Mouse (Mus musculus) embryonic fibroblast, embryonic 13.5 days (primary cell): ENCODE measurements at regions not wholly inside any gene's neighbourhood (a gene's known extent, or its start where the extent isn't known, plus 50 kb on each side); places are given as distances from the start of the nearest gene placed in this dataset.

Experiments
- H3K27ac ChIP-seq: 2 replicates; pipeline ENCODE4 v1.5.1; 2012; ENCODE audit warnings: low read length, control low read depth, inconsistent platforms; ENCODE audit not compliant: insufficient read depth
- H3K4me1 ChIP-seq: 2 replicates; pipeline ENCODE4 v1.6.1; 2011; ENCODE audit warnings: low read length; ENCODE audit not compliant: control insufficient read depth, insufficient read depth
- H3K4me3 ChIP-seq: 2 replicates; pipeline ENCODE4 v1.5.1; 2011; ENCODE audit warnings: mild to moderate bottlenecking, control low read depth, low read length; ENCODE audit not compliant: insufficient read depth
- CTCF ChIP-seq: IDR thresholded peaks from 2 replicates; pipeline ENCODE4 v1.5.1; 2011; ENCODE audit warnings: mild to moderate bottlenecking, control low read depth, low read length, moderate library complexity, borderline replicate concordance; ENCODE audit not compliant: insufficient read depth
- POLR2A ChIP-seq: IDR thresholded peaks from 2 replicates; pipeline ENCODE4 v1.6.1; 2011; ENCODE audit warnings: low read depth, mild to moderate bottlenecking, control low read depth, low read length, moderate library complexity

DNA sequence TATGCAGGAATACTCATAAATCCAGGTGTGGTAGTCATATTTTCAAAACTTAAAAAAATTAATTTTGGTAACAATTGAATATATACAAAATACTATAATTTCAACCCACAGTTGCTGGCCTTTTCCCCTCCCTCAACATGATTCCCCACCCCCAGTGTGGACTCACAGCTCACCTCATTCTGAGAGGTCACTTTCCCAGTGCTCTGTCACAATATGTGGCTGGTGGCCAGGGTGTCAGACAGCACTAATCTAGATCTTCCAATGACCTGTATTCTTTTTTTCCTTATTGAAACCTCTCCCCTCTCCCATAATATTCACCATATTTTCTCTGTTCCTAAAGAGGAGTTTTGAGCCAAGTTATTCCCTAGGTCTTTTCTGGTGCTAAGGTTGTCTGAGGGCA is 308.0 kb downstream of the 4933412E24Rik start:
- Histone ChIP-seq H3K4me3 (no peak overlapping the region), H3K4me1 (no peaks in the 10 kb centered on the region), H3K27ac (no peak overlapping the region)
- TF ChIP-seq CTCF (no peak), POLR2A (no peak)

DNA sequence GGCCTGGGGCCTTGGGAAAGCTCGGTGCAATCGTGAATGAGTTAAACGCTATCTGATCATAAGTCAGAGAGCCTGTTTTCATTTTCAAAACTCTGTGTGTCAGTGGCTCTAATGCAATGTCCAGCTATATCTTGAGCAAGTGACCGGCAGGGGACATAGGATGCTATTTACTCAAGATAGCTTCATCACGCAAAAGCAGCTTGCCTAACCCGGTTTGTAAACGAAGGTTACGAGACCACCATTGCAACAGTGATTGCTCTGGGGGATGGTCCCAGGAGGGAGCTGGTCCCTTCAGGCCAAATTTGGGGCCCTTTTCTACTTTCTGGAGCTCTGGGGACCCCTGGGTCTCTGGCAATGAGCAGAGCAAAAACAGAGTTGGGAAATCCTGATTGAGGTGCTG is 309.3 kb downstream of the 4933412E24Rik start:
- Histone ChIP-seq H3K4me1 (no peaks in the 10 kb centered on the region), H3K4me3 (no peak overlapping the region), H3K27ac (no peak overlapping the region)
- TF ChIP-seq POLR2A: no peak
- no peak for TF ChIP-seq CTCF
